Mouse (Mus musculus) midbrain, embryonic 11.5 days (tissue): ENCODE results near the gene Lcn2. TPM values are rescaled to one million over a fixed set of nuclear protein-coding genes. Genes with fewer than 3 reads are reported as not detected.

Source experiments
- polyA plus RNA-seq: library from polyadenylated mRNA; unstranded; fragments of >200 nt; fragmentation: Nextera tagmentation; extraction: Ambion mirVana; gene quantifications from 2 replicates; pipeline ENCODE4 v1.2.1, GENCODE M21; 2014

Lcn2 gene
- polyA plus RNA-seq, 1 experiment from 2014 or later: 0.30 TPM

Other genes with a start within 250 kb of the Lcn2 start
- 52.6 and 64.1 TPM in 2 replicates for gene Prrc2b, start 237.2 kb downstream of the Lcn2 start, polyA plus RNA-seq
- gene Pomt1, start 151.7 kb downstream of the Lcn2 start, polyA plus RNA-seq: 16.4 and 22.0 TPM in 2 replicates
- gene Uck1, start 128.1 kb downstream of the Lcn2 start, polyA plus RNA-seq: 70.9 and 73.2 TPM in 2 replicates
- 14.6 and 16.7 TPM in 2 replicates for gene Golga2, start 100.9 kb downstream of the Lcn2 start, polyA plus RNA-seq
- 382 and 417 TPM in 2 replicates for gene Swi5, start 100.2 kb downstream of the Lcn2 start, polyA plus RNA-seq
- gene Ciz1, start 35.9 kb downstream of the Lcn2 start, polyA plus RNA-seq: 43.1 and 46.9 TPM in 2 replicates
- 12.9 and 13.8 TPM in 2 replicates for gene Dnm1, start 34.9 kb downstream of the Lcn2 start, polyA plus RNA-seq
- gene 1110008P14Rik, start 6.3 kb downstream of the Lcn2 start, polyA plus RNA-seq: 46.4 and 49.4 TPM in 2 replicates
- 24.7 and 25.4 TPM in 2 replicates for gene Ptges2, start 7.6 kb upstream of the Lcn2 start, polyA plus RNA-seq
- 6.3 and 6.4 TPM in 2 replicates for gene Naif1, start 62.2 kb upstream of the Lcn2 start, polyA plus RNA-seq
- gene Slc25a25, start 63.2 kb upstream of the Lcn2 start, polyA plus RNA-seq: 20.0 and 20.4 TPM in 2 replicates
- gene Fam102a, start 147.1 kb upstream of the Lcn2 start, polyA plus RNA-seq: 6.3 and 6.8 TPM in 2 replicates
- 103 and 110 TPM in 2 replicates for gene Dpm2, start 182.6 kb upstream of the Lcn2 start, polyA plus RNA-seq
- gene Pip5kl1, start 186.5 kb upstream of the Lcn2 start, polyA plus RNA-seq: 2.0 and 2.1 TPM in 2 replicates
- 0.25 and 0.49 TPM in 2 replicates for gene 9430097D07Rik, start 187.4 kb upstream of the Lcn2 start, polyA plus RNA-seq
- 13.2 and 13.6 TPM in 2 replicates for gene St6galnac4, start 198.8 kb upstream of the Lcn2 start, polyA plus RNA-seq
- 3.4 and 4.5 TPM in 2 replicates for gene St6galnac6, start 211.5 kb upstream of the Lcn2 start, polyA plus RNA-seq
- 18.3 and 22.0 TPM in 2 replicates for gene Ak1, start 233.5 kb upstream of the Lcn2 start, polyA plus RNA-seq